Mouse (Mus musculus): ENCODE measurements at regions not wholly inside any gene's neighbourhood (a gene's known extent, or its start where the extent isn't known, plus 50 kb on each side); places are given as distances from the start of the nearest gene placed in this dataset.

- TF ChIP-seq EP300 (IDR thresholded peaks at IDR 0.05; ENCODE audit: low read depth), result no peak
- TF ChIP-seq CTCF (IDR thresholded peaks at IDR 0.05; ENCODE audit: low read depth), result no peak
Measured at GRCm38 (mm10) chr3:14967235-14967634, 81.2 kb downstream of the Car2 start.
